Mouse (Mus musculus): ENCODE results near the gene Pld3.

Pld3 gene

DNA sequence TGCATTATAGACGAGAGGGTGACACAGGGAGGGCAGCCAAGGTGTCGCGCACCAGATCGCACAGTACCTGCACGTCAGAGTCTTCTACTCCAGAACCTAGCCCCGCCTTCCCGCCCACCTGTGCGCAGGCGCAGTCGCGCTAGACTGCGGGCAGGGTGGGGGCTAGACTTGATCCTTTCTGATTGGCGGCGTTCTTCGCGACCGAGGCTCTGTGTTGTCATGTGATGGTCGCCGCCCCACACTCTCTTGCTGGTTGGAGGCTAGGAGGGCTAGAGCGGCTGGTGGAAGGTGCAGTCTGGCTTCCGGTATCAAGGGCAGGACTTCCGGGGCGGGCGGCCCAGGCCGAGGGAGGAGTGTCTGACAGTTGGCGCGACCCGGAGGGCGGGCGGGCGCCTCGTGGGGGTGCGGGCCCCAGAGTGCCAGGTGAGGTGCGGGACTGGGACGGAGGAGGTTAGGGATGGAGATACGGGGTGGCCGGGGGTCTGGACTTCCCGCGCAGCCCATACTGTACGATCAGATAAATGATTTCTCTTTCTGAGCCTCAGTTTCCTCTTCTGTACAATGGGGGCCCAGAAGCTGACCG lies at the start of gene Pld3, which contains the start of gene 2310022A10Rik:
Gene Pld3 (minus strand): TSS at position 288 of the 583 bp plus-strand sequence.
Gene 2310022A10Rik (plus strand): TSS at position 303 of the 583 bp plus-strand sequence.
- peak; percentile 92 for DNase-seq (ENCODE audit: extremely low read depth, insufficient read length, low spot score)

DNA sequence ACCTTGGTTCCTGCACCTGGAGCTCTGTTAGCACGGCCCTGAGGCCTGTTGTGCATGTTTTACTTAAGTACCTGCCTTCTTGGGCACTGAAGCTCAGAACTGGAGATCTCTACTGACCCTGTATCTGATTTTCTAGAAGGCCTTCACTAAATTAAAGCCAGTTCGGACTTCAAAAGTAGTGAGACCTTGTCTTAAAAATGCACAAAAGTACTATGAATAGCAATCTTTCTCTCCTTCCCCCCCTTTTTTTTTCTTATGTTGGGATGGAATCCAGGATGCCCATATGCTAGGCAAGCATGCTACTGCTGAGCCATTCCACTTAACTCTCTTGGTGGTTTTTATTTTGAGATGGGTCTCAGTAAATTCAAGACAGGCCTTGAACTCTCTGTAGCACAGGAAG lies 49.1 kb upstream of the Pld3 start:
- no peak for DNase-seq (ENCODE audit: extremely low read depth, insufficient read length, low spot score)

DNA sequence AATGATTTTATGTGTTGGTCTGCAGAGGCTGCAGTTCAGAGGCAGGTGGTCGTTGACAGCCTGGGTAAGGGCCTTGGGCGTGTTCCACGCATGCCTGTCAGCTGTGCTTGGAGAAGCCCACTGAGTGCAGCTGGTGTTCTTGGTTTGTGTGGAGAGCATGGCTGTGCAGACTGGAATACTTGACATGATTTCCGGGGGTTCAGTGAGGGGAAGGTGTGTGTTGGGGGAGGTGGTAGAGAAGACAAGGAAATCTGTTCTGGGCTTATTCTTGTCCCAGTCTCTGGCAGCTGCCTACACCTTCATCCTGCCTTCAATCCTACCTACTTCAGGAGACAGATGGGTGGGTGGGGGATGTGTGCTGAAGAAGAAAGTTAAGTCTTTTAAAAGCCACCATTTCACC lies 48.6 kb upstream of the Pld3 start:
- no peak for DNase-seq (ENCODE audit: extremely low read depth, insufficient read length, low spot score)

DNA sequence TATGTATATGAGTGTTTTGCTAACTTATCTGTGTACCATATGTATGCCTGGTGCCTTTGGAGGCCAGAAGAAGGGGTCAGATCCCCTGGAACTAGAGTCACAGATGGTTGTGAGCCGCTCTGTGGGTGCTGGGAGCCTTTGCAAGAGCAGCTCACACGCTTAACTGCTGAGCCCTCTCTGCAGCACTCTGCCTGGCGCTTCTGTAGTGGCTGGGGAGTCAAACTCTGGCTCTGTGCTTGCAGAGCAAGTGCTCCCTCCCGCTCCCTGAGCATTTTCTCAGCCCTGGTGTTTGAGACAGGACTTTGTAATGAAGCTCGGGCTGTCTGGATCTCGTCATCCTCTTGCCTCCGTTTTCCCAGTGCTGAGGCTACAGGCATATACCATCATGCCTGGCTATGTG lies 45.0 kb upstream of the Pld3 start:
- DNase-seq (ENCODE audit: extremely low read depth, insufficient read length, low spot score), result no peak

DNA sequence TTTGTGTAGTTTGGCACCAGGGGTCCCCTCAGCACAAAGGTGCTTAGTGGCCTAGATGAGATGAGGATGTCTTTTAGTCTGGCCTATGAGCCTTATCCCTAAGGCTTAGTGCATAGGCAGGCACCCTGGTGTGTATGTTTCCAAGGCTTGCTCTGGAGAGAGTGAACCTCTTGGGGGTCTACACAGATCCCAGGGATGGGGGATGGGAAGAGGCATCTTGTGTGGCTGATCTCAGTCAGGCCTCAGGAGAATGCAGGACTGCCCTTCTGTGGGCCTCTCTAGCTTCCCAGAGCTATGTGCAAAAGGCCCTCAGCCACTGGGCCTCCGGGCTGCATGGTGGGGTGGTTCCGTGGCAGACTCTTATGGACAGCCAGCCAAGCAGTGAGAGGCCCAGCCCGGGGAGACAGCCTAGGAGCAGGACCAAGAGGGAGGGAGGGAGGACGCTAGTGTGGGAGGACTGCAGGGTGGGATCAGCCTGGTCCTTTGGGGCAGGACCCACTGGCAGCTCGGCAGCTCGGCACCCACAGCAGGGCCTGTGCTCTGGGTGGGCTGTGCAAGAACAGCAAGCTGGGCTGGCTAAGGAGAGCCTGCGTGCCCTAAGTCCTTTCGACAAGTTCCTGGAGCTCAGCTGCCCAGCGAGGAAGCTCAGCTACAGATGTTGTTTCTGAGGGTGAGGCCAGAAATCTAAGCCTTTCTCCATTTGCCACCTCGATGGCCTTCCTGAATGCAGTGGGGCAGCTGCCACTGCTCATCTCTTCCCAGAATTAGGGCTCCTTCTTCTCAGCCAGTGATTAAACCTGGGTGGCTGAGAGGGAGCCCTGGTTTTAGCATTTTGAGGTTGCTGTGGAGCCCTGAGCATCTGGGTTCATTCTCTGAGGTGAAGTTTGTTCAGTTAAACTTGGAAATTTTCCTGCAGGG lies 43.8 kb upstream of the Pld3 start:
- DNase-seq (ENCODE audit: extremely low read depth, insufficient read length, low spot score), result no peak

DNA sequence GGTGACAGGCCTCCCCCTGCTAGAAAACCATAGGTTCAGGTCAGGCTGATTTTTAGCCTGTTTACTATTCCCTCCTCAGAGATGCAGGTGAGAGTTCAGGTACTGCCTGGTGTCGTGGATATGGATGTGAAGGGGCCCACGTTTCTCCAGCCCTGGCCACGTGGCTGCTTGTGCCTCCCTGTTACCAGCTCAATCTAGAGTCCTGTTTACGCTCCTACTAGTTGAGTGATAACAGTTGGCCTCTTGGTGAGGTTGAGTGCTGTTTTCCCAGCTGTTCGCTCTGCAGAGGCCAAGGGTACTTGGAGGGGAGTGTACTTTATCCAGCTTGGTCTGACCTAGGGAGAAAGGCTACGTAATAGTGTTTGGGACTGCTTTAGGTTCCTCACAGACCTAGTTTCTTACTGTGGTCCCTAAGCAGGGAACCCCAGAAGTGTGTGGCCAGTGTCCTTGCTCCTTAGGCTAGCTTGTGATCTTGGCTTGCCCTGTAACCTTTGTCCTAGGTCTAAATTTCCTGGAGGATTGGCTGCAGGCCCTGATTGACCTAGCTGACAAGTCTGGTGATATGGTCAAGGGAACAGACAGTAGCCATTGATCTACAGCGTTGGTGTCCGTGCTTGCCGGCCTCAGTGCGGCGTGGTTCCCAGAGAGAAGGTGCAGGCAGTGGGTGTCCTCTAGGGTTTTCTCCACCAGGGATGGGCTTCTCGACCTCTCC lies 40.1 kb upstream of the Pld3 start:
- DNase-seq (ENCODE audit: extremely low read depth, insufficient read length, low spot score), result no peak

DNA sequence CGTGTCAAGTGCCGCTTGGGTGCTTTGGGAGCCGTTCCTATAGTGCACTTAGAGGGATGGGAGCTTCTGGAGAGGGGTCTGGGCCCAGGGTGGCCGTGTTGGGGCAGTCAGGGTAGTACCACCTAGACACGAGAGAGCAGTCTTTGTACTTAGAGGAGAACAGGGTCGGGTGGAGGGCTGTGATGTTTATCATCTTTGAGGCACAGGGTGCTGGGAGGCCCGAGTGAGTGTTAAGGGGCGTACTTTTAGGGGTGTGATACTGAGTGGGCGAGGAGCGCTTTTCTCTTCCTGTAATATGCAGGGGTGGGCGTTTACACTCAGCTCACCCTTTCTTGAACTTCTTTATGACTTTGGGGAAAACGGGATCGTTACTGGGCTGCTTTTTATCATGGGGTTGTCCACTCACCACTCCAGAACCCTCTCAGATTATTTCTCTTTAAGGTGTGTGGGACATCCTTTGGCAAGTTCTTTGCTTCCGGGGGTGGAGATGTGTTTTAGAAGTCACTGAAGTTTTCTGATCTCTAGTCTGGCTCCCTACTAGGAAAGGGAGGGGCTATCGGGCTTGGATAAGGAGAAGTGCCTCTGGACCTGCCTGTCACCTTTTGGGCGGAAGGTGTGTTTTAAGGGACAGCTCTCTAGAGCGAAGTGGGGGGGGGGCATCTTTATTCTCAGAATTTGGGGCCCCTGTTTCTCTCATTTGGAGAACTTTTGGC lies 39.4 kb upstream of the Pld3 start:
- no peak for DNase-seq (ENCODE audit: extremely low read depth, insufficient read length, low spot score)

DNA sequence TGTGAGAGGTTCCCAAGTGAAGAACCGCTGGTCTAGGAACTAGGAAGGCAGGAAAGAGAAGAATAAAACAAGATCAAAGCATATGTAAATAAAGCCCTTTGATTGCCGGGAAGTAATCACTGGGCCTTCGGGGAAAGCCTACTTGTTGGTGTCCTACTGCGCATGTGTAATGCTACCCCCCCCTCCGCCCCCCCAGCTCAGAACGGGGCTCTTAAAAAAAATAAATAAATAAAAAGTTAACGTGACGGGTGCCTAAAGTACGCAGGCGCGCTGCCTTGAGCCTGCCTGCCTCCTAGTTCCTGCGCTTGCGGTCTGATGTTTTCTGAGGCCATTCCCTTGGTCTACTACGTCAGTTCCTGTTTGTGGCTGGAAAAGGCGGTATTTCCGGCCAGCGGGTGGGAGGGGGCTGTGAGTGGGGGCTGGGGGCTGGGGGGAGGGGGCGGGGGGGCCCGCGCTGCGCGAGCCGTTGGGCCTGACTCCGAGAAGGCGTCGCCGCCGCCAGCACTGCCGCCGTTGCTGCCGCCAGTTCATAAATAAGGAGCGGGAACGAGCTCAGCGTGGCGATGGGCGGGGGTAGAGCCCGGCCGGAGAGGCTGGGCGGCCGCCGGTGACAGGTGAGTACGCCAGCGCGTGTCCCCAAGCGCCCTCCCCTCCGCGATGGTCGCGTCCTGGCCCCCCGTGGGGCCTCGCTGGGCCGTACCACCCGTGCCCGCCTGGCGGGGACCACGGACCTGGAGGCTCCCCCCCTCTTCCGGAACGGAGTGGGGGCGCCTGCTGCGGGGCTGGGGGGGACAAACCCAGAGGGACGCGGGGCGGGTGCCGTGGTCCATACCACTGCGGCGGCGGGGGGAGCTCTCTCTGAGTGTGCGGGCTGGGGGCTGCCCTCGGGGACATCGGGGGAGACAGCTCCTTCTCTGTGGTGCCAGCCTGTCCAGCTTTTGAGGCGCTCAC lies 38.5 kb upstream of the Pld3 start, which contains the start of gene Akt2:
Gene Akt2 (plus strand): TSS at position 287 of the 951 bp plus-strand sequence.
- DNase-seq (ENCODE audit: extremely low read depth, insufficient read length, low spot score), result peak; percentile 84

DNA sequence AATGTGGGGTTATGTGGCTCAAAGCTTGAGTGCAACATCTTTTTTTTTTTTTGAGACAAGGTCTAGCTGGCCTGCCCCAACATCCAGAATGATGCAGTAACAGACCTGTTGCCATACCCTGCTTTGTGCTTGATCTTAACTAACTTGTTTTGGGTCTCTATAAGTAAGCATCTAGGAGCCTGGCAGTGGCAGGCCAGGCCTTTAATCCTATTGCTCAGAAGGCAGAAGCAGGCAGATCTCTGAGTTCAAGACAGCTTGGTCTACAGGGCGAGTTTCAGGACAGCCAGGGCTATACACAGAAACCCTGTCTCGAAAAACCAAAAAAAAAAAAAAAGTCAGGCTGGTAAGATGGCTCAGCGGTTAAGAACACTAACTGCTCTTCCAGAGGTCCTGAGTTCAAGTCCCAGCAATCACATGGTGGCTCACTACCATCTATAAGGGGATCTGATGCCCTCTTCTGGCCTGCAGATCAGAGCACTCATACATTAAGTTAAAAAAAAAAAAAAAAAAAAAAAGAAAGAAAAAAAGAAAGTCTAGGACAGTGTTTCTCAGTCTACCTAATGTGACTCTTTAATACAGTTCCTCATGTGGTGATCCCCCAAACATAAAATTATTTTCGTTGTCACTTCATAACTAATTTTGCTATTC lies 37.7 kb upstream of the Pld3 start:
- no peak for DNase-seq (ENCODE audit: extremely low read depth, insufficient read length, low spot score)

DNA sequence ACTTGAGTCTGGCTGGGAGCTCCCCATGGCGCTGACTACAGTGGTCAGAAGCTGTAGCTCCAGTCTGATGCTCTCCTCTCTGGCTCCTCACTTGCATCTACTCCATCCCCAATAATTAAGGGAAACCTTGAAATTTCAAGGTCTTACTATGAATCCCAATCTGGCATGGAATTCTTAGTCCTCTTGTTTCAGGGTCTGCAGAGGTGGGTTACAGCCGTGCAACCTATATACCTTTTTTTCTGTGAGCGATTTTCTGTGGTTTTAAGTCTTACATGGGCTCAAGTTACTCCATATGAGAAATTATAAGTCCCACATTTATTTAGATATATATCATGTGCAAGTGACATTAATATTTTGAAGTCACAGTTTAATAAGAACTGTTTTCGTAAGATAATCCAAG lies 37.1 kb upstream of the Pld3 start:
- no peak for DNase-seq (ENCODE audit: extremely low read depth, insufficient read length, low spot score)

DNA sequence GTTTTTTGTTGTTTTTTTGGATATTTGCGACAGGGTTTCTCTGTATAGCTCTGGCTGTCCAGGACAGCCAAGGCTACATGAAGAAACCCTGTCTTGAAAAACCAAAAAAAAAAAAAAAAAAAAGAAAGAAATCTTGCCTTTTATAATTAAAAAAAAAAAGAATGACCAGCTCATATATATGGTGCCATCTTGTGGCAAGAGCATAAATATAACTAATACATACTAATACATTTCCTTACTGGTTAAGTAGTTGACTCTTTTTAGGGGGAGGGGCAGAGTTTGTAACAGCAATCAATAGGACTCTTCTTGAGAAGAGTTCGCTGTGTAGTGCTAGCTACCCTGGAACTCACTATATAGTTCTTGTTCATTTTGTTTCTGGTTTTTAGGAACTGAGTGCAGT lies 34.7 kb upstream of the Pld3 start:
- DNase-seq (ENCODE audit: extremely low read depth, insufficient read length, low spot score), result no peak

DNA sequence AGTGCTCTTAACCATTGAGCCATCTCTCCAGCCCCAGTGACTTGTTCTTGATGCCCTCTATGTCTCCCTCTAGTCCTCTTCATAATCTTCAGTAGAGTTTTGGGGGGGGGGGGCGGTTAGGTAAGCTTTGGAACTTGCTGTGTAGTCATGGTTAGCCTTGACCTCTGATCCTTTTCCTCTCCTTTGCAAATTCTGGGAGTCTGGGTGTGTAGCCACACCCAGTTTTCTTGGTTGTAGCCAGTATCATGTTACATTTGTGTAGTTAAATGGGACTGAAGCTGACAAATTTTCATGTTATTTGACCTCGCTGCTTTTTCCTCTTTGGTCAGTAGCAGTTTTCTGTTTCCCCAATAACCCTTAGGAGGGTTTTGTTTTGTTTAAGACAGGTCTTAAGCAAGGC lies 33.8 kb upstream of the Pld3 start:
- no peak for DNase-seq (ENCODE audit: extremely low read depth, insufficient read length, low spot score)

DNA sequence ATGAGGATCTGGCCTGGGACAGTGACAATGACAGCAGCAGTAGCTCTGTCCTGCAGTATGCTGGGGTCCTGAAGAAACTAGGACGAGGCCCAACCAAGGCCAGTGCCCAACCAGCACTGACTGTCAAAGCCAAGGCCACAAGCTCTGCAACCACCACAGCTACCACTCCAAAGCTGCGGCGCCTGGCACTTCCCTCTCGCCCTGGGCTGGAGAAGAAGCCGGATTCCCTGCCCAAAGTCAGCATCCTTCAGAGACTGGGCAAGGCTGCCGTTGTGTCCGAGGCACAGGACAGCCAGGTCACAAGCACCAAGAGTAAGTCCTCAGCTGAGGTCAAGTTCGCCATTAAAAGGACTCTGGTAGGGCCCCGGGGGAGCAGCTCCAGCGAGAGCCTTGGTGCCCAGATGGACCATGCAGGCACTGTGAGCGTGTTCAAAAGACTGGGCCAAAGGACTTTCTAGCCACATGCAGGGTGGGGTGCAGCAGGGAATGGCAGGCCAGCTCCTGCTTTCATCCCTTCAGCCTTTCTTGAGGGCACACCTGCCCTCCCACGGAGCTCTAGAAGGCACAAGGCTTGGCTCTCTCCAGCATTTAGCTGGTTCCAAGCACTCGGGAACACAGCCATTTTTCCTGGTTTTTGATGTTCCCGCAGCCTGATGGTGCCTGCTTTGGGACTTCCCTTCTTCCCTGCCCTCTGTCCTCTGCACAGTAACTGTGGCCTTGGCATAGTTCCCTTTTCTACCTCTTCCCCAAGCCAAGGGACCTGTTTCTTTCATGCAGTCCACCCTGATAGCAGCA lies 27.6 kb upstream of the Pld3 start:
- no peak for DNase-seq (ENCODE audit: extremely low read depth, insufficient read length, low spot score)

DNA sequence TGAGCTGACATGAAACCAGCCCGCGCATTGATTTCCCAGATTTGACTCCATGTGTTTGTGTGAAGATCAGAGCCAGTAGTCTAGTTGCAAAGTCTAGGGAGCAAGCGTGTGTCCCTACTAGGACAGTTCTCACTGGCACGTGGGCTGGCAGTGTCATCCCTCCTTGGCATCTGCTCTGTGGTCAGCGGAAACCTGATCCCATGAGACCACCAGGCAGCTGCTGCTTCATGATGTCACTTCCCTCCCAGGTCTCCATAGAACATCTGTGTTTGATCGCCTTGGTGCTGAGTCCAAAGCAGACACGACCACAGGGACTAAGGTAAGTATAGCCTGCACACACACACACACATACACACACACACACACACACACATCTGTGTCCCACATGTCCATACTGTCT lies 25.4 kb upstream of the Pld3 start:
- no peak for DNase-seq (ENCODE audit: extremely low read depth, insufficient read length, low spot score)

DNA sequence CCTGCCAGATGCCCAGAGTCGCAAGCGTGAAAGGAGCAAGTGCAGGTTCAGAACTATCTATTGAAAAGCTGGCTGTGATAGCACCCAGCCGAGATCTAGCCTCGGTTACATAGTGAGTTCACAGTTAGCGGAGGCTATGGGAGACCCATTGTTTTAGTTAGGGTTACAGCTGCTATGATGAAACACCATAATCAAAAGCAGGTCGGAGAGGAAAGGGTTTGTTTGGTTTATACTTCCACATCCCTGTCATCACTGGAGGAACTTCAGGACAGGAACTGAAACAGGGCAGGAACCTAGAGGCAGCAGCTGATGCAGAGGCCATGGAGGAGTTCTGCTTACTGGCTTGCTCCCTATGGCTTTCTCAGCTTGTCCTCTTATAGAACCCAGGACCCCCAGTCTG lies 24.6 kb upstream of the Pld3 start:
- no peak for DNase-seq (ENCODE audit: extremely low read depth, insufficient read length, low spot score)

DNA sequence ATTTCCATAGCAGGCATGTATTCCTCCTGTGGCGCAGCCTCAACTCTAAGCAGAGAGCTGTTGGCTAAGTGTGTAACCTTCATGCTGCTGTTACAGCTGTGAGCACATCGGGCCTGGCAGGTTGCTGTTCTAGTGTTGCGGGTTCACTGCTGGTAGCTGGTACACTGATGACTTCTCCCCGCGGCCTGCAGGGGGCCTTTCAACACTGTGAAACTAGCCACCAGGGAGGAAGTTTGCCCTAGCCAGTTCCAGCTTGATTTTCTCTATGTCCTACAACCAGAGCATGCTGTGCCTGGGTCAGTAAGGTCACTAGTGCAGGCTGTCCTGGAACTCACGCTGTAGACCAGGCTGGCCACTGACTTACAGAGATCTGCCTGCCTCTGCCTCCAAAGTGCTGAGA lies 23.9 kb upstream of the Pld3 start:
- DNase-seq (ENCODE audit: extremely low read depth, insufficient read length, low spot score), result no peak

DNA sequence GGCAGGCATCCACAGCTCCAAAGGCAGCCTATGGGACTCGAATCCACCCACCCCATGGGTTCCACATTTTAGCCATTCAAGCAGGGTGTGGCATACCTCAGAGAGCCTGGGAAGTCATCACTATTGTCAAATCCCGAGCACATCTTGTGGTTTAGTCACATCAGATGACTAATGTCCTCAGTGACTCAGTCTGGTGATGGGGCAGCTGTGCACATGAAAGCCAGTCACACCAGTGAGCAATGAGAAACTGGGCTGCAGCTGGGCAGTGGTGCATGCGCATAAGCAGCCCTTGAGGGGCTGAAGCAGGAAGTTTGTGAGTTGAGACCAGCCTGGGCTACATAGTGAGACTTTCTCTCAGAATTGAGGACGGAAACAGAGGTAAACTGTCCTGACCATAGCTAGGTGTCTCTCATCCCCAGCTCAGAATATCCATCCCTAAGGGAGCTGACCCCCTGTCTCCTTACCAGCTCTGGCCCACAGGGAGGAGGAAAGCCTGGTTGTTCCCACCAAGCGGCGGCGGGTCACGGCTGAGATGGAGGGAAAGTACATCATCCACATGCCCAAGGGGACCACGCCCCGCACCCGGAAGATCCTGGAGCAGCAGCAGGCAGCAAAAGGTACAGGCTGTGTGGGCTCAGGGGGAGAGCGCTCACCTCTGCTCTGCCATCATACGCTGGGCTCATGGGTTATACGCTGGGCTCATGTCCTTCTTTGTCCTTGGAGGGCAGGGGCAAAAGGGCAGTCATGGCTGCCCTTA lies 21.3 kb upstream of the Pld3 start:
- DNase-seq (ENCODE audit: extremely low read depth, insufficient read length, low spot score), result peak; percentile 80

DNA sequence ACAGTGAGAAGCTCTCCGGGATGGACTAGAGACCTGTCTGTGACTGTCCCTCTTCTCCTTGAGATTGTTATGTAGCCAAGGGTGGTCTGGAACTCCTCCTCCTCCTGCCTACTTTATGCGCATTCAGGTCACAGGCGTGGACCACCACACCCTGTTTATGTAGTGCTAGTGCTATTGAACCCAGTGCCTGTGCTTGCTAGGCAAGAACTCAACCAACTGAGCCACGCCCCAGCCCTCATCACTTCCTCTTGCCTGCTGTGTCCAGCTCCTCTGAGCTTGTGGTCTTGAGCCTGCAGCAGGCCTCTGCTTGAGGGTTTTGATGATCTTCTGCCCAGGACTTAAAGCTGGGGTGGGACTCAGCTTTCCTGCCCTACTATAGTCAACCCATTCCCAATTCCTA lies 19.1 kb upstream of the Pld3 start:
- DNase-seq (ENCODE audit: extremely low read depth, insufficient read length, low spot score), result no peak
